Mouse (Mus musculus) gastrocnemius, adult 8-10 months (tissue): Measurements from ENCODE around the gene Syne3. TPM values are rescaled to one million over a fixed set of nuclear protein-coding genes. Genes with fewer than 3 reads are reported as not detected.
A peak's percentile ranks its signal among the peaks of the same experiment; 100 is the strongest.

Experiments
- DNase-seq, 2 experiments: peaks; one replicate each; pipeline ENCODE4 v3.0.0; 2022; ENCODE audit warnings: low spot score in 2 of 2
- total RNA-seq, 4 experiments: library from RNA; stranded (reverse); gene quantifications; 2 replicates each; pipeline ENCODE4 v1.2.4; 2022

Gene Syne3
- total RNA-seq, 4 experiments from 2014 or later: 2.9 to 5.0 (median 3.6) TPM

DNA sequence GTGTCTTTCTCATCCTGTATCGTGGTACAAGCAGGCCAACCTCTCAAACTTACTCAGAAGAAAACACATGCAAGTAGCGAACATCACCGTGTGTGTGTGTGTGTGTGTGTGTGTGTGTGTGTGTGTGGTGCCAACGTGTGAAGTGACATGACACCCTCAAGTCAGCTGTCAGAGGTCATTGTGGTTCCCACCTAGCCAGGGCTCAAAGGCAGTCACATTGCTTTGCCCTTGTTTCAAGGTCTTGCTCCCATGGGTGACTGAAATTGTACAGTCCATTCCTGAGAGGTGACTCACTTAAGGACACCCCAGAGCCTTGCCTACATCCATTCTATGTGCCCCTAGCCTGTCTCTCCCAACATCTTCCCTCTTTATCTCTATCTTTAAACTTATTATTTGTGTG lies 40.0 kb downstream of the Syne3 start:
- DNase-seq: no peak

GRCm38 (mm10) chr12:104969177-104969576 lies 40.4 kb downstream of the Syne3 start:
- DNase-seq: peak in 1 of 2 experiments; percentile 18

DNA sequence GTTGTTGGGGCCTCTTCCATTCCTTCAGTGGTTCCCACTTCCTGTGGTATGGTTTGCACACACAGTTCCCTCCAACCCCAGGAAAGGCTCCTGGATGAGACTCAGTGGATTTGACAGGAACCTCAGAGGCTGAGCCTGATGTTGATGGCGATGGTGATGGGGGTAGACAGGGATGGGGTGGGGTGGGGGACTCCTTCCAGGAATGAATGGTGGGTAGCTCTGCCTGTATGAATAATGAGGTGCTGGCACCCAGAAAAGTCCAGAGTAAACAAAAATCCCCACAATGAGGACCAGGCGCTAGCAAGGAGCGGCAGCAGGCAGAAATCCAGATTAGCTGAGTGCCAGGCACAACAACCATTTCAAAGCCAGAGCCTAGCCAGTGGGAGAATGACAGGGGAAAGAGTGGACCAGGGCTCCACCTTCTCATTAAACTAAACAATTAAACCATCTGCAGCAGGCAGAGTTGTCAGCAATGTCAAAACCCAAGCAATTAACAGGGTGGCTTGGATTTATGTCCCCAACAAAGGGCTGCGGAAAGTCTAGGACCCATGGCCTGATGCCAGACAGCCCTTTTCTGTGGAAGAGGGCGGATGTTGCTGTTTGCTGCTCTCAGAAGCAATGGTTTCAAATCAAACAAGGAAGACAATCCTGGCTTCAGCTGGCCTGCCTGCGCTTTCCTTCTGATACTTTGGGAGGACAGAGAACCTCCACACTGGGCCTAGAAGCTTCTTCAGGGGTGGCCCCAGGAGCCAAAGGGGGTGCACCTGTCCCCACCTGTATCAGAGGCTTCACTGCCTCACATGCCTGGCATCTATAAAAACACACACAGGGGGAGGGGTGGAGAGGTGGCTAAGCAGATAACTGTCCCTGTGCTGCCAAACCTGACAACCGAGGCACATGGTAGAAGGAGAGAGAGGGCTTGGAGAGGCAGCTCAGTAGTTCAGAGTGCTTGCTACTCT lies 44.4 kb downstream of the Syne3 start:
- no peak for DNase-seq

GRCm38 (mm10) chr12:104960421-104960820 lies 49.2 kb downstream of the Syne3 start:
- DNase-seq: no peak

DNA sequence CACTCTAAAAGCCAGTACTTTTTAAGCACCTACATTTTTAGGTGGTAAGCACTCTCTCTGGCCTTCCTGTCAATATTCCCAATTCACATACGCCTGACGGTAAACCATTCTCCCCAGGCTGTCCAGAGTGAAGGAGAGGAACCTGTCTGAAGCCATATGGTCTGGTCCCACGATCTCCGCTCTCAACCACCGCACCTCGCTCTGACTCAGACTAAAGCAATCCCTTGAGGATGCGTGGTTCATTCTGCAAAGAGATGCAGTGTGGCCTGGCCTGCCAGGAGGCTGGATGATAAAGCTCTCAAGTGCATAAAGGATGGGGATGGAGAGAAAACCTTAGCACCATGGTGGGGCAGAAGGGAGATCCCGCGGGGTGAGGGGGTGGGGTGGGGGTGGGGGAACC lies 49.6 kb downstream of the Syne3 start:
- no peak for DNase-seq

GRCm38 (mm10) chr12:104958263-104958662 lies 51.3 kb downstream of the Syne3 start:
- DNase-seq: no peak

DNA sequence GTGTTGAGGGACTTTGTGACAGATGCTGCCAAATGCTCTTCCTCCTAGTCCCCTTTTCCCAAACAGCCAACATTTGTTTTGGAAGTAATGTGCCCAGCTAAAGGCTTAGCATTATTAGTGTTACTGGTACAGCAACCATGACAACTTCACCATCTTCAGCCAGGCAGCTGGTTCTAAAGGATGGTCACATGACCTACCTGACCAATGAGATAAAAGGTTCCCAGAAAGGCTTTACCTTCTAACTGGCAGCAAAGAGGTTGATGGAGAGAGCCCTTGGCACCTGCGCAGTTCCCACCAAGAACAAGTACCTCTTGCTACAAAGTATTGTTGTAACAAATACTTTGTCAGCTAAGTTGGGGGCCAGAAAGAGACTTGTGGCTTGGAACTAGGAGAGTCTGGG lies 52.4 kb downstream of the Syne3 start:
- DNase-seq: no peak

DNA sequence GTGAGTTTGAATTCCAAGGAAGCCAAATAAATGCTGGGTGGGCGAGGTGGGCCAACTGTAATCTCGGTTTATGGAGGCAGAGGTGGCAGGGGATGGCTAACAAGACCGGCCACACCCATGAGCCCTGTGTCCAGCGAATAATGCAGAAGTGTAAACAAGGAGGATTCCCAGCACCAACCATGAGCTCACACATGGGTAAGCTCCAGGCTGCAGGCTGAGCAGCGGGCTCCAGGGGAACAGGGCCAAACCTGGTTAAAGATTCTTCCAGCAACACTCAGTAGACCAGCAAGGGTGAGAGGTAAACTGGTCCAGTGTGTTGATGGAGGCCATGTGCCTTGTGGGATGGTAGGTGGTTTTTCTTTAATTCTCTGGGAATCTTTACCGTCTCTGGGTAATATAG lies 53.2 kb downstream of the Syne3 start:
- no peak for DNase-seq

GRCm38 (mm10) chr12:104955003-104955800 lies 54.4 kb downstream of the Syne3 start:
- no peak for DNase-seq

- peak in 1 of 2 experiments; percentile 33 for DNase-seq
Observed at GRCm38 (mm10) chr12:104953941-104954340, 55.7 kb downstream of the Syne3 start.

DNA sequence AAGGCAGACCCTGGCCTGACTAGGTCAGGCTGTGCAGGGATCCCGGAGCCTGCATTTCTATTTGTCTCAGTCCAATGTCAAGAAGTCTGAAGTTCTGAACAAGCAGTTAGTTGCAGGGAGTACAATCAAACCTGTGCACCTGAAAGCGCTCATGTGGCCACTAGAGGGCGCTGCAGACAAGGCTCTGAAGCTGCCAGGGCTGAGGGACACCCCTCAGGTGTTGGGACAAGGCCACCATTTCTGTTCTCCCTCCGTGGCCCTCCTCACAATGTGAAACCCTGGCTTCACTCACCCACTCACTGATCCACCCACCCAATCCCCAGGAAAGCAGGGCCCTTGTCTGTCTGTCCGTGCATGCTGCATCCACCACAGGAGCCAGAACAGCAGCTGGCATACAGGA lies 57.2 kb downstream of the Syne3 start:
- DNase-seq: peak; percentile 48 to 54

DNA sequence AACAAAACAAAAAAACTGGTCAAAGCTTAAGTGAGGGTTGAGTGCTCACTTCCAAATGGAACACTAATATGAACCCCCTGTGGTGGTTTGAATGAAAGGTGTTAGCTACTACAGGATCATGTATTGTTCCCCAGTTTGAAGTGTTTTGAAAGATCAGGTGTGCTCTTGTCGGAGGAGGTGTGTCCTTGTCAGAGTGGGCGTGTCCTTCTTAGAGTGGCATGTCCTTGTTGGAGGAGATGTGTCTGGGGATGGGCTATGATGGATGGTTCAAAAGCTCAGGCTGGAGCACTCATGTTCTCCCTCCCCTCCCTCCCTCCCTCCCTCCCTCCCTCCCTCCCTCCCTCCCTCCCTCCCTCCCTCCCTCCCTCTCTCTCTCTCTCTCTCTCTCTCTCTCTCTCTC lies 61.7 kb downstream of the Syne3 start:
- no peak for DNase-seq

- DNase-seq: no peak
Observed at GRCm38 (mm10) chr12:104946231-104946630, 63.4 kb downstream of the Syne3 start.

DNA sequence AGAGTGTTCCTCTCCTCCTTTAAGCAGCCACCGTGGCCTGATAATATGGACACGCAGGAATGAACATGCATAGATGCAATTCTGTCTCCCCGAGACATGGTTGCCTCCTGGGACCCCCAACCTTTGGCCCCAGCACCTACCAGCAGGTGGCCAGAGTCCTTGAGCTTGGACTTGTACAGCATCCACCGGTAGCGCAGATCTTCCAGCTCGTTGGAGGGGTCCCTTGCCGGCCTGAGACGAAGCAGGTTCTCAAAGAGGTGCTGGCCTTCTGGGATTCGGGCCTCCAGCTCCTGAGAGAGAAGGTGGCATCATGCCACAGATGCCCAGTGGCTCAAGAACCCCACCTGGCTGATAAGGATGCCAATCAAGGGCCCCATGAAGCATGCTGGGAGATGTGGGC lies 69.1 kb downstream of the Syne3 start:
- DNase-seq: no peak

DNA sequence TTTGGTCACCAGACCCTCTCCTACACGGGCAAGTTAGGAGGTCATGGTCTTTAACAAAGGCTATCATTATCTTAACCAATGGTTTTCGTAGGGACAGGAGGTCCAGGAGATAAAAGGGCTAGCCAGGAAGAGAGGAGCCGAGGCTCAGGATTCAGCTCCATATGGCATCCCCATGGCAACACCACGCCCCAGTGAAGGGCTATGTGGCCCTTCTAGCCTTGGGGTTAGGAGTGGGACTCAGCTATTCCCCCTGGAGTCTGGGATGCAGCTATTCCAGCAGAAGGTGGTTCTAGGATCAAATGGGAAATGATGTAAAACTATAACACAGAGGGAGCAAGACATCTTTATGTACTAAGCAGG lies 69.6 kb downstream of the Syne3 start:
- DNase-seq: no peak

- DNase-seq: peak; percentile 40 to 51
Observed at GRCm38 (mm10) chr12:104939372-104940026, 70.1 kb downstream of the Syne3 start.

DNA sequence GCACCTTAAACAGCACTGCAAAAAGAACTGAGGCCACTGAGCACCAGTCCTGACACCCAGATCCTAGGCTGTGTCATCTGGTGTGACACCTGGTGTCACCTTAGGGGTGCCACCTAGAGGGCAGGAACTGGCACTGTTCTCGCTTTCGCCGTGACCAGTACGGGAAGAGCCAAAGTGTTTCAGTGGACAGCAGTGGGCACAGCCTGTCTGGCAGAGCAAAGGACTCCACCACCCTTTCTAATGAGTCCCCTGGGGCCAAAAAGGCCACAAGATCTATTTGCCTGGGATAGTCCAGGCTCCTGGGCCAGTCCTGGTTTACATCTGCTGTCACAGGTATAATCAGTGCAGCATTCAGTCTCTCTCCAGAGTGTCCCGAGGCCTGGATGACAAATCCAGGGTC lies 70.7 kb downstream of the Syne3 start:
- DNase-seq: no peak

DNA sequence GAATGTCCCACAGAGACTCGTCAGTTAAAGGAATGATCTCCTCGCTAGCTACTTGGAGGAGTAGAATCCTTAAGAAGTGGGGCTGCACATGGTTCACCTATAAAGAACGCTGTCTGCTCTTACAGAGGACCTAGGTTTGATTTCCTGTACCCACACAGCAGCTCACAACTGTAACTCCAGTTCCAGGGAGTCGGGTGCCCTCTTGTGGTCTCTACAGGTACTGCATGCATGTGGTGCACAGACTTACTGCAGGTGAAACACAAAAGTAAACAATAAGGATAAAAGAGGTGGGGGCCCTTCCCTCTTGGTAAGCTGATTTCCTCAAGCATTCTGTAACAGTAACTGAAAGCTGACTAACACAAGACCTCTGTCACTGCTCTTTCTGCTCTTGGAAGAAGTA lies 73.4 kb downstream of the Syne3 start:
- peak in 1 of 2 experiments; percentile 13 for DNase-seq

DNA sequence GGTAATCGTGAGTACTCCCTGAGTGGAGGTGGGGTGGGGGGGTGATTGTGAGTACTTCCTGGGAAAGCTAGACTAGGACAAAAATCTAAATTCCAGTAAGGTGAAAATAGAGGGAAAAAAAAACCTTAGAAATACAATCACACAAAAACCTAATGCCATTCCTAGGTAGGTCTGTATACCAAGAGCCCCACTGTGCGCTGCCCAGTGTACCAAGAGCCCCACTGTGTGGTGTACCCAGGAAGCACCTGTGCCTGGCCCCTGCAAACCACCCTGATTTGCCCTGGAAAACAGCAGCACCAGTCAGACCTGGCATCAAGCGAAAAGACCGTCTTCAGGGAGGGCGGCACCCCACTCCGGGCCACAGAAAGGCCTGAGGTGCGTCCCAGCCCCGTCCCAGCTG lies 74.5 kb downstream of the Syne3 start:
- DNase-seq: no peak

- no peak for DNase-seq
Observed at GRCm38 (mm10) chr12:104933800-104934199, 75.8 kb downstream of the Syne3 start.

DNA sequence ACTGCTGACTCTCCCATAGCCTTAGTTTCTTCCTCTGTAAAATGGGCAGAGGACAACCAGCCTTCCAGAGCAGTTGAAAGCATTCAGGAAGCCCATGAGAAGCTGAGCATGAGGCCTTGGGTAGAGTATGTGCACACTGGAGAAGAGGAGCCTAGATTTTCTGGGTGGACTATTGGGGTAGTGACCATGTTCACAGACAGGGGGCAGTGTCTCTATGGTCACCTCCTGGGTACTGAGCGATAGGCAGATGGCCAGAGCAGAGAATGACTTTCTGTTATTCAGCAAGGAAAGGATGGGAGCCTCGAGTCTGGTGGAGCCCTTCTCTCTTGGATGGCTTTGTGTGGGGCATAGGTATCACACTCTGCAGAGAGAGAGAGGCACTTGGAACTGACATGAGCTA lies 76.4 kb downstream of the Syne3 start:
- DNase-seq: no peak

GRCm38 (mm10) chr12:104925765-104926164 lies 83.8 kb downstream of the Syne3 start:
- DNase-seq: no peak
